Mouse (Mus musculus) heart, embryonic 11.5 days (tissue): ENCODE results near the gene Nppa. TPM values are rescaled to one million over a fixed set of nuclear protein-coding genes. Genes with fewer than 3 reads are reported as not detected.

ENCODE experiments used
- ATAC-seq: fragments of 200-750 bp; cut with Nextera tagmentation; replicated peaks from 2 replicates; pipeline ENCODE4 v1.8.0; 2017; ENCODE audit warnings: moderate library complexity; ENCODE audit not compliant: insufficient number of reproducible peaks, low FRiP score, low TSS enrichment
- H3K27ac ChIP-seq: fragments of 300-500 bp; sonication (generic); 2 replicates; pipeline ENCODE4 v1.5.1; 2014; ENCODE audit warnings: mild to moderate bottlenecking, low read depth, low read length
- H3K27me3 ChIP-seq: fragments of 300-500 bp; sonication (generic); 2 replicates; pipeline ENCODE4 v1.6.1; 2014; ENCODE audit warnings: mild to moderate bottlenecking, low read length, mixed read lengths; ENCODE audit not compliant: control insufficient read depth, insufficient read depth
- H3K36me3 ChIP-seq: fragments of 300-500 bp; sonication (generic); 2 replicates; pipeline ENCODE4 v1.6.1; 2014; ENCODE audit warnings: mild to moderate bottlenecking, low read length, moderate library complexity, mixed read lengths; ENCODE audit not compliant: control insufficient read depth, insufficient read depth
- H3K4me1 ChIP-seq: fragments of 300-500 bp; sonication (generic); 2 replicates; pipeline ENCODE4 v1.6.1; 2014; ENCODE audit warnings: low read length; ENCODE audit not compliant: control insufficient read depth, insufficient read depth
- H3K4me2 ChIP-seq: fragments of 300-500 bp; sonication (generic); 2 replicates; pipeline ENCODE4 v1.6.1; 2014; ENCODE audit warnings: mild to moderate bottlenecking, moderate library complexity
- H3K4me3 ChIP-seq: fragments of 300-500 bp; sonication (generic); 2 replicates; pipeline ENCODE4 v1.5.1; 2014; ENCODE audit warnings: low read depth, low read length
- H3K9ac ChIP-seq: fragments of 300-500 bp; sonication (generic); 2 replicates; pipeline ENCODE4 v1.6.1; 2014; ENCODE audit warnings: mild to moderate bottlenecking, low read depth, low read length, moderate library complexity
- H3K9me3 ChIP-seq: fragments of 300-500 bp; sonication (generic); replicated peaks from 2 replicates; pipeline ENCODE4 v1.6.1; 2016; ENCODE audit warnings: low read length; ENCODE audit not compliant: control insufficient read depth
- WGBS: fragments of 180-500 bp; shearing (Covaris S2); extraction: QIAGEN DNeasy Blood & Tissue Kit; methylation state at CpG from one replicate; pipeline ENCODE4 v1.1.7; 2014; ENCODE audit not compliant: insufficient replicate concordance; 5-methylcytosine and 5-hydroxymethylcytosine counted together
- polyA plus RNA-seq: library from polyadenylated mRNA; unstranded; fragments of >200 nt; fragmentation: Nextera tagmentation; extraction: Ambion mirVana; gene quantifications from 2 replicates; pipeline ENCODE4 v1.2.1, GENCODE M21; 2014

The Nppa gene
- polyA plus RNA-seq, 1 experiment from 2014 or later, result 5,496 TPM

DNA sequence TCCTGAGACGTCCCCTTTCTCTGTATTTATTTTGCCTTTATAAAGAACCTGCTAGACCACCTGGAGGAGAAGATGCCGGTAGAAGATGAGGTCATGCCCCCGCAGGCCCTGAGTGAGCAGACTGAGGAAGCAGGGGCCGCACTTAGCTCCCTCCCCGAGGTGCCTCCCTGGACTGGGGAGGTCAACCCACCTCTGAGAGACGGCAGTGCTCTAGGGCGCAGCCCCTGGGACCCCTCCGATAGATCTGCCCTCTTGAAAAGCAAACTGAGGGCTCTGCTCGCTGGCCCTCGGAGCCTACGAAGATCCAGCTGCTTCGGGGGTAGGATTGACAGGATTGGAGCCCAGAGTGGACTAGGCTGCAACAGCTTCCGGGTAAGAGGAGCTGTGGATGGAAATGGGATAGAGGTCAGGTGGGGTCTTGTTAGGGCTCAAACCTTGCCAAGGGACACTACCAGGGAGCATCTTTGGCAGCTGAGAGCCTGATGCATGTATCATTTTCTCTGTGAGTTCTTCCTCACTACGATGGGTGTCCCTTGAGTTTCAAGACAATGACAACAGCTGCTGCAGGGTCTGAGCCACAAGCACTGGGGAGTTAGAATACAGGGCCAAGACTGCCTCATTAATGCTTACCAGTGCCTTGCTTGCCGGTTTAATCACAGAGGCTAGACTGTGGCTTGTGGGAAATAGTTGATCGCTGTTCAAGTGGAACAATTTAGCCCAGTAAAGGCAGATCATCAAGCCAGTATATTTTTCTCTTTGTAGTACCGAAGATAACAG, 679 bp downstream of the Nppa start:
- H3K4me3 ChIP-seq, result peak overlapping the region; percentile 34
- peak overlapping the region; percentile 82 for H3K27ac ChIP-seq
- H3K36me3 ChIP-seq, result peaks cover 10% of the 10 kb centered on the region; the same call in 1 of the 2 replicates
- no peak for ATAC-seq
- H3K9ac ChIP-seq, result peak overlapping the region; percentile 47
- H3K27me3 ChIP-seq, result 0 out of 2 replicates have a peak, but pooled peaks cover 9% of the 10 kb centered on the region
- H3K4me2 ChIP-seq, result peak overlapping the region; percentile 14
- H3K9me3 ChIP-seq, result no peaks in the 10 kb centered on the region
- peaks cover 6% of the 10 kb centered on the region; the same call in 1 of the 2 replicates for H3K4me1 ChIP-seq
- 69% methylated on average over 17 of the region's 17 CpGs for WGBS

DNA sequence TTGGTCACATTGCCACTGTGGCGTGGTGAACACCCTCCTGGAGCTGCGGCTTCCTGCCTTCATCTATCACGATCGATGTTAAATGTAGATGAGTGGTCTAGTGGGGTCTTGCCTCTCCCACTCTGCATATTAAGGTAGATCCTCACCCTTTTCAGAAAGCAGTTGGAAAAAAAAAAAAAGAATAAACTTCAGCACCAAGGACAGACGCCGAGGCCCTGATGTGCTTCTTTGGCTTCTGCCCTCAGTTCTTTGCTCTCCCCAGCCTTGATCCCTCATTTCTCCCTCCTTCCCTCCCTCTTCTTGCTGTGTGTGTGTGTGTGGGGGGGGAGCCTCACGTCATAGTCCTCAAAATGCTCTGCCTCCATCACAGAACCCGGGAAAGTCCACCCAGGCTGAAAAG, 1.3 kb downstream of the Nppa start:
- peak overlapping the region; percentile 82; the same call in 1 of the 2 replicates for H3K27ac ChIP-seq

DNA sequence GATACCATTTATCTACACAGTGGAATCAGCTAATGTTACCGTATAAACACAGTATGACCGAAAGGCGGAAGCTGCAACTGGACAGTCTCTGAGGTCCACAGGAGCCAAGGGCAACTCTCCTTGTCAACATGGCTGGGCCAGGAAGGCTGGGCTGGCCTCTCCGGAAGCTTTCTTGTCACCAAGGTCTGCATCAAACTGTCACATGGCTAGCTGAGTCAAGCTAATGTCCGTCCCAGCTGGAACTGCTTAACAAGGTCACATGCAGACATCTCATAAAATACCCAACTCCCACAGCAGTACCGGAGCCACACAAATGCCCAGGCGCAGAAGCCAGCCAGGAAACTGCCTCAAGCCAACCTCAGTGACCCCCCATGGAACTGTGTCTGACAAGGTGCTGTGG, 3.8 kb downstream of the Nppa start:
- H3K9ac ChIP-seq, result no peak overlapping the region
- H3K27ac ChIP-seq, result no peak overlapping the region; the same call in 1 of the 2 replicates
- no peak overlapping the region for H3K4me3 ChIP-seq
- H3K9me3 ChIP-seq, result no peaks in the 10 kb centered on the region
- H3K4me2 ChIP-seq, result no peak overlapping the region
- peaks cover 27% of the 10 kb centered on the region for H3K36me3 ChIP-seq
- 82% methylated on average over 7 of the region's 7 CpGs for WGBS
- peaks cover 5% of the 10 kb centered on the region; the same call in 1 of the 2 replicates for H3K4me1 ChIP-seq
- 0 out of 2 replicates have a peak, but pooled peaks cover 2% of the 10 kb centered on the region for H3K27me3 ChIP-seq
- ATAC-seq, result no peak

More for the DNA sequence above, 1.3 kb downstream of the Nppa start:
- Histone ChIP-seq H3K9ac (peak overlapping the region; percentile 47; the same call in 1 of the 2 replicates), H3K9me3 (no peaks in the 10 kb centered on the region), H3K4me2 (peak overlapping the region; percentile 14), H3K4me3 (peak overlapping the region; percentile 34), H3K27me3 (0 out of 2 replicates have a peak, but pooled peaks cover 9% of the 10 kb centered on the region), H3K4me1 (peaks cover 6% of the 10 kb centered on the region; the same call in 1 of the 2 replicates), H3K36me3 (peaks cover 11% of the 10 kb centered on the region; the same call in 1 of the 2 replicates)
- no peak for ATAC-seq
- WGBS, result 44% methylated on average over 8 of the region's 8 CpGs

DNA sequence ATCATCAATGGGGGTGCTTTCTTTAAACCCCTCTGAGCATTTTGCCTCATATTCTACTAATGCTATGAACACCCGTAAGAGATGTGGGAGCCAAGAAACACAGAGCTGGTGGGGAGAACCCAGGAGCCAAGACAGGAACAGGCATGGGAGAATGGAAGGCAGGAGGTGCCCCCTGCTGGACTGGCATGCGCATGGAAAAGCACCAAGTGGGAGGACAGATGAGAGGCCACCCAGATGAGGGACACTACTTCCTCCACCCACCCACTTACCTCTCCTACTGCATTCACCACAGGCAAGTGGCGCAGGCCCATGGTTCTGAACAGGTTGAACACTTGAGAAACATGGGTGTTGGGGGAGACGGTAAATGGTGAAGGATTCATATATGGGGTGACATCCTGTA, 7.9 kb downstream of the Nppa start:
- H3K27me3 ChIP-seq, result 0 out of 2 replicates have a peak, but pooled peaks cover 2% of the 10 kb centered on the region
- H3K9me3 ChIP-seq, result no peaks in the 10 kb centered on the region
- H3K36me3 ChIP-seq, result peaks cover 55% of the 10 kb centered on the region
- no peak overlapping the region for H3K27ac ChIP-seq
- no peak overlapping the region for H3K4me3 ChIP-seq
- no peaks in the 10 kb centered on the region for H3K4me1 ChIP-seq
- no peak for ATAC-seq
- H3K9ac ChIP-seq, result no peak overlapping the region
- no peak overlapping the region for H3K4me2 ChIP-seq
- WGBS, result 78% methylated on average over 4 of the region's 4 CpGs

GRCm38 (mm10) chr4:148009641-148010040, 9.1 kb downstream of the Nppa start:
- Histone ChIP-seq H3K4me1 (no peaks in the 10 kb centered on the region), H3K9me3 (no peaks in the 10 kb centered on the region), H3K4me2 (no peak overlapping the region), H3K27me3 (no peaks in the 10 kb centered on the region), H3K27ac (no peak overlapping the region), H3K4me3 (no peak overlapping the region), H3K9ac (no peak overlapping the region), H3K36me3 (peaks cover 62% of the 10 kb centered on the region)
- no peak for ATAC-seq
- WGBS, result 75% methylated on average over 2 of the region's 2 CpGs

DNA sequence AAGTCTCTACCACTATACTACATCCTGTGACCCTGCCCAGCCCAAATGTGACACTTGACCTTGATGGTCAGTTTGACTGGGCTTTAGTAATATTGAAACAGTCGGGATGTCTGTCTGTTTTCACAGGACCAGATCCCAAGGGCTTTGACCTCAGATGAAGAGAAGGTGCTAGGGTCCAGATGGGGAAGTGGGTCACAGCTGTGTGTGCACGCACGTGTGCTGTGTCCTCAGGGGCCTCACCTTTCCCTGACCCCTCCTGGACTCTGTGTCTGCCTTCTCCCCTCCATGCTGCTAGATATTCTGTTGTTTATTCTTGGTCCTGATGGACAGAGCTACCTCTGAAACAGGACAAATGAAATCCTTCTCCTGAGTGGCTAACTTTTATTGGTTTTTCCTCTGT, 10.8 kb downstream of the Nppa start:
- no peak for ATAC-seq
- Histone ChIP-seq H3K27ac (no peak overlapping the region), H3K4me2 (no peak overlapping the region), H3K4me1 (no peaks in the 10 kb centered on the region), H3K27me3 (no peaks in the 10 kb centered on the region), H3K9me3 (no peaks in the 10 kb centered on the region), H3K9ac (no peak overlapping the region), H3K36me3 (peaks cover 64% of the 10 kb centered on the region), H3K4me3 (no peak overlapping the region)
- WGBS, result 78% methylated on average over 3 of the region's 3 CpGs

DNA sequence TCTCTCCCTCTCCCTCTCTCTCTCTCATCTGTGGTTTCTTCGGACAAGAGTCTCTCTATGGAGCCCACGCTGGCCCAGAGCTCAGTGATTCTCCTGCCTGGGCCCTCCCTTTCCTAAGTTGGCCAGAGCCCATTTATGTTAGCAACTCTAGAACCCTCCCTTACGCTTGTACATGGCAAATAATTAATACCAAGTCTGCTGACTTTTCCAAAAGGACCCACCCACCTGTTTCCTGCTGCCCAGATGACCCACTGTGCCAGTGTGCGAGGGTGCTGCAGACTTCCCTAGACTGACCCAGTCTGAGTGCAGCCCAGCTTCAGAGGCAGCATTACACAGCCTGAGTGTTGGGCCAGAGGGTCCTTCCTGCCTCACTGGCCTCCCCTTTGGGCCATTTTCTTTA, 11.7 kb downstream of the Nppa start:
- no peak for ATAC-seq
- Histone ChIP-seq H3K4me2 (no peak overlapping the region), H3K9ac (no peak overlapping the region), H3K4me1 (no peaks in the 10 kb centered on the region), H3K27me3 (no peaks in the 10 kb centered on the region), H3K27ac (no peak overlapping the region), H3K9me3 (no peaks in the 10 kb centered on the region), H3K4me3 (no peak overlapping the region), H3K36me3 (peaks cover 67% of the 10 kb centered on the region)
- 82% methylated on average over 4 of the region's 4 CpGs for WGBS

DNA sequence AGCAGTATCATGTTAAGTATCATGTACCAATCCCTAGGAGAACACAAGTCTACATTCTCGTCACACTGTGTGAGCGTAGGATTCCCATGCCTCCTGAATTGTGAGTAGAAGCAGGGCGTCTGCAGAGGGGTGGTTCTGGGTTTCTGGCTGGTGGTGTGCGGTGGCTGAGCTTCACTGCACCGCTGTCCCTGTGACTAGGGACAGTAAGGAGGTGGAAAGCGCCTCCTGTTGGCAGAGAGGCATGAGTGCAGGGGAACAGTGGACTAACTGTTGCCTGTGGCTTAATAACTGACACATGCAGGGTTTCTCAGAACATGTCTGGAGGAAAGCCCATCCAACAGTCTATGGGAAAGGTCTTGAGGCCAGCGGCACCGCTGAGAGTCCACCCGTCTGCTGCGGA, 14.9 kb downstream of the Nppa start:
- Histone ChIP-seq H3K4me3 (no peak overlapping the region), H3K36me3 (peaks cover 62% of the 10 kb centered on the region), H3K27ac (no peak overlapping the region), H3K4me2 (no peak overlapping the region), H3K9ac (no peak overlapping the region), H3K9me3 (no peaks in the 10 kb centered on the region), H3K27me3 (no peaks in the 10 kb centered on the region), H3K4me1 (no peaks in the 10 kb centered on the region)
- WGBS, result 76% methylated on average over 10 of the region's 10 CpGs
- no peak for ATAC-seq
